Mouse (Mus musculus) lung, adult 18-20 months (tissue): ENCODE measurements around the gene Card11.
A peak's percentile ranks its signal among the peaks of the same experiment; 100 is the strongest.

ENCODE experiments used
- DNase-seq, 2 experiments: peaks; one replicate each; pipeline ENCODE4 v3.0.0; 2022; ENCODE audit warnings: mixed read lengths in 2 of 2

Gene Card11

GRCm38 (mm10) chr5:141000349-141000748, at the start of gene Card11:
Card11 (minus strand) TSS chr5:141000582.
- DNase-seq, result peak in 1 of 2 experiments; percentile 18

GRCm38 (mm10) chr5:141047651-141048218, 47.4 kb upstream of the Card11 start:
- DNase-seq, result no peak

DNA sequence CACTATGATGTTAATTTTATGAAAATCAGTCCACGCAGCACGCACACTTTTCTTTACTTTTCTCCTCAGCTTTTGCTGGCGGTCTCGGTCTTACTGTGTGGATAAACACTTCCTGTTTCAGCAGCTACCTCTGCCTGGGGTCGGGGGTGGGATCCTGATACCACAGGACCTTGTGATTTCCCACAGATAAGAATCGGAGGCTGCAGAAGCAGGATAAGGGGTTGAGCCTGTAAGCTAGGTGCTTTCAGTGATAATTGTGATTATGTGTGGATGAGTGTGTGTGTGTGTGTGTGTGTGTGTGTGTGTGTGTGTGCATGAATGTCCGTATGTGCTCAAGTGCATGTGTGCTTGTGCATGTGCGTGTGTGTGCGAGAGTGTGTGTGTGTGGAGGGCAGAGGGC, 44.6 kb upstream of the Card11 start:
- DNase-seq, result no peak

- peak; percentile 3 to 13 for DNase-seq
These were observed 43.5 kb upstream of the Card11 start for GRCm38 (mm10) chr5:141043654-141044447.

GRCm38 (mm10) chr5:141042406-141042805, 42.0 kb upstream of the Card11 start:
- DNase-seq, result no peak

DNA sequence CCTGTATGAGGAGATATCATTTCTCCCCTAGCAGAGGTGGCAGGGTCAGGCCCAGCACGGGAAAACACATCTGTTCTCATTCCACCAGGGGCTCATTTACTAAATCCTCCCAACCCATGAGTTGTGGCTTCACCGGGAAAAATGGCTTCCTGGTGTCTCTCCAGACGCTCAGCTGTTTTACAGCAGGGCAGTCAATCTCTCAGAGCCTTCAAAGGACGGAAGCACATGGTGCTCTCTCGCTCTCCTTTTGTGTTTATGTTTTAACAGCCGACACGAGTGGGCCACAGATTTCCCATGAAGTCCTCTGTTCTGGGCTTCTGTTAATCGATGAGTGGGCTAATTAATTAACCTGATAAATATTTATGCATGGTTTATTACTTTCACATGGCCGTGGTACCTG, 40.5 kb upstream of the Card11 start:
- no peak for DNase-seq

DNA sequence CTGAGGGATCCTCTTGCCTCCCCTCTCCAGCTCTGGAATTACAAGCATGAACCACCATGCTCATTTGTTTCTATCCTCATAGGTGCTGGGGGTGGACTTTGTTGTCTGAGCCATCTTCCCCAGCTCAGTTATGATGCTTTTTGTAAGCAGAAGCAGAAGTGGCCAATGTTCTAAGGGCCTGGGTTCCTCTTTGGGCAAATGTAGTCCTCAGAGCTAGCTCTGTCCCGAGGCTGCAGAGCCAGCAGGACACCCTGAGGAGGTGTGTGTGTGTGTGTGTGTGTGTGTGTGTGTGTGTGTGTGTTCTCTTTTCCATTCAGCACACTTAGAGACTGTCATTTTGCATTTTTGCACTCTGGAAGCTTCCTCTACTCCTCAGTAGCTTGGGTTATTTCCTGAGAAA, 38.0 kb upstream of the Card11 start:
- DNase-seq, result no peak

GRCm38 (mm10) chr5:141035346-141035745, 35.0 kb upstream of the Card11 start:
- DNase-seq, result no peak

GRCm38 (mm10) chr5:141034301-141034700, 33.9 kb upstream of the Card11 start:
- no peak for DNase-seq

GRCm38 (mm10) chr5:141033001-141033400, 32.6 kb upstream of the Card11 start:
- DNase-seq, result no peak

- DNase-seq, result no peak
These were observed 29.0 kb upstream of the Card11 start for GRCm38 (mm10) chr5:141029364-141029763.

GRCm38 (mm10) chr5:141025635-141026034, 25.3 kb upstream of the Card11 start:
- no peak for DNase-seq

- DNase-seq, result no peak
These were observed 24.1 kb upstream of the Card11 start for GRCm38 (mm10) chr5:141024435-141024834.

DNA sequence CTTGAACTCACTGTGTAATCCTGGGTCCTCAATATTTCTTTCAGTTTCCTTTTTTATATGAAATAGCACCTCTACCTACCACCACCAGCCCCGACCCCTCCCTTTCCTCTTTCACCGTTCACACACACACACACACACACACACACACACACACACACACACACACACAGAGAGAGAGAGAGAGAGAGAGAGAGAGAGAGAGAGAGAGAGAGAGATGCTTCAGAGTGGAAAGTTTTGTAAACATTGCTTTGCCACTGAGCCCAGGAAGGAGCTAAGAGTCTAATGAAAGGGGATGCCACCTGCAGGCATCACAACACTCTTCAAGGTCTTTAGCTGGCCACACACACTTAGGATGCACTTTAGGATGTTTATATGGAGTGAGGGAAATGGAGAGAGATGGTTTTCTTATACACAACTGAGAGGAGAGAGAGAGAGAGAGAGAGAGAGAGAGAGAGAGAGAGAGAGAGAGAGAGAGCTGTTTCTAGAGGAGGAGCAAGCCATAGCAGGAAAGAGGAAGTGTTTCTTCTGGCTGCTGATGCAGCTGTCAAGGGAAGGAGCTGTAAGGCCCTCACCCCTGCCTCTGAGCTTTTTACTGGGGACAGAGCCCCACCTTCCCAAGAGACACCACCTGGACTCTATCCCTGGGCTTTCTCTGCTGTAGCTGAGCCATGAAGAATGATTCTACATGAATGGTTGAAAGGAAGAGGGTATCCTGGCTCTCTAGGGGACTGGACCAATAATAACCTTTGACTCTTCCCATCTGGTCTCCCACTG, 17.7 kb upstream of the Card11 start:
- DNase-seq, result no peak

DNA sequence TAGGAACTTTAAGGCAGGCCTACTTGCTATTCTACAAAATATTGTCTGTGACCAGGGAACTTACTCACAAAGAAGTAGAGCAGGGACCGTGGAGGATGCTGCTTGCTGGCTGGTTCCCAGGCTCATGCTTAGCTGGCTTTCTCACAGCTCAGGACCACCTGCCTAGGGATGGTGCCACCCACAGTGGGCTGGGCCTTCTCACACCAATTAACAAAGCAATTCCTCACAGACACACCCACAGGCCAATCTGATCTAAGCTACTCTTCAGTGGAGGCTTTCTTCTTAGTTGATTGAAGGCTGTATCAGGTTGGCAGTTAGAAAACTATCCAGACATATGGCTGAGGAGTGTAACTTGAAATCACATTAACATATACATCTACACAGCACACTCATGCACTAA, 15.7 kb upstream of the Card11 start:
- DNase-seq, result no peak

- DNase-seq, result no peak
These were observed 13.8 kb upstream of the Card11 start for GRCm38 (mm10) chr5:141014216-141014615.

GRCm38 (mm10) chr5:141013465-141013864, 13.1 kb upstream of the Card11 start:
- DNase-seq, result no peak

GRCm38 (mm10) chr5:141005491-141005890, 5.1 kb upstream of the Card11 start:
- DNase-seq, result peak in 1 of 2 experiments; percentile 37

- DNase-seq, result peak; percentile 15 to 25
These were observed 3.8 kb upstream of the Card11 start for GRCm38 (mm10) chr5:141004078-141004763.

DNA sequence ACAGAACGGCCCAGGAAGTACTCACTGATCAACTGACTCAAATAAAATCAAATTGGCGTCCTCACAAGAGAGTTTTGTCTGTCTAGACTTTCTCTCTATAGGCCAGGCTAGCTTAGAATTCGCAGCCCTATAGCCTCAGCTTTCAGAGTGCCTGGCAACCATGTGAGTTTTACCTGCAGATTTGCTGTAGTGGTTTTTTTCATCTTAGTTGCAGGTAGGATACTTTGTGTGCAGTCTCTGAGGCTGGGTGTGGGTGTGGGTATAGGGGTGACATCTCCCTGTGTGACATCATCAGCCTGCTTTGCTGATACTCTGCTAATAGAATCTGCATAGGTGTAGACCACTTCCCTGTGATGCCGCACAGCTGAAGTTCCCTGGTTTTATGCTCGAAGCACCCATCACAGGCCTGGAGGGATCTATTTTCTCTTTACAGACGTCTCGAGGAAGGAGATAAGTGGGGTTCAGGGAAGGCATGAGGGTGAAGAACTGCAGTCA, 1.2 kb downstream of the Card11 start:
- no peak for DNase-seq

- DNase-seq, result no peak
These were observed 2.6 kb downstream of the Card11 start for GRCm38 (mm10) chr5:140997767-140998166.

- DNase-seq, result no peak
These were observed 8.0 kb downstream of the Card11 start for GRCm38 (mm10) chr5:140992093-140993070.
